Mouse (Mus musculus): ENCODE results near the gene Timm9. TPM values are rescaled to one million over a fixed set of nuclear protein-coding genes. Genes with fewer than 3 reads are reported as not detected.
"Not testable (repeated sequence)": the region's sequence is repeated elsewhere in the genome, so short reads cannot be mapped to it uniquely, and the experiment has no call there.

Timm9 gene
- polyA plus RNA-seq, 1 experiment from 2014 or later: 80.5 TPM

DNA sequence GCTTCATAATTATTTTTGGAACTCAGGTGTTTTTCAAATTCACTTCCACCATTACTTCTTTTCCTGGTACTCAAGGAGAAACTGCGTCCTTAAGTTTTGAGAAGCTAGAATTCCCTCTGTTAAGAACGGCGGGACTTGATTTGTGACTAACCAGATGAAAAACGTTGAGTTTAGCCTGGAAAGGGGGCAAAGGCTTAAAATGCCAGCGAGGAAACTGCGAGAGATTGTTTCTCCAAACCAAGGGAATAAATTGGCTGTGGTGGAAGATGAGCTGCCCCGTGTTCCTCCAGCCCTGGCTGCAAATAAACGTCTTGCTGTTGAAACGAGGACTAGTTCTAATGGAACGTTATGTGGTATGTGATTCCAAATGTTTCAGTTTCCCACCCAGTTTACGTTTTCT, 1.2 kb upstream of the Timm9 start:
- H3K9me3 ChIP-seq: no peaks in the 10 kb centered on the region
- WGBS: 12% methylated on average over 11 of the region's 11 CpGs
- H3K27ac ChIP-seq (replicated peaks): peak overlapping the region; percentile 92
- H3K36me3 ChIP-seq (replicated peaks): peaks cover 49% of the 10 kb centered on the region
- H3K27me3 ChIP-seq (replicated peaks; ENCODE audit: low read depth, poor library complexity, severe bottlenecking): no peaks in the 10 kb centered on the region
- peaks cover 28% of the 10 kb centered on the region for H3K4me1 ChIP-seq
- peak overlapping the region; percentile 81 for H3K4me3 ChIP-seq
- DNase-seq (ENCODE audit: low spot score): no peak

- peak; percentile 93 for DNase-seq (ENCODE audit: low spot score)
- H3K4me3 ChIP-seq: peak overlapping the region; percentile 81
- H3K9me3 ChIP-seq: no peaks in the 10 kb centered on the region
- under 1% methylated on average over 30 of the region's 30 CpGs for whole genome bisulfite sequencing
- peaks cover 49% of the 10 kb centered on the region for H3K36me3 ChIP-seq (replicated peaks)
- peaks cover 28% of the 10 kb centered on the region for H3K4me1 ChIP-seq
- no peaks in the 10 kb centered on the region for H3K27me3 ChIP-seq (replicated peaks; ENCODE audit: low read depth, poor library complexity, severe bottlenecking)
- peak overlapping the region; percentile 92 for H3K27ac ChIP-seq (replicated peaks)
Observed at GRCm38 (mm10) chr12:71136974-71137491, 549 bp upstream of the Timm9 start.

DNA sequence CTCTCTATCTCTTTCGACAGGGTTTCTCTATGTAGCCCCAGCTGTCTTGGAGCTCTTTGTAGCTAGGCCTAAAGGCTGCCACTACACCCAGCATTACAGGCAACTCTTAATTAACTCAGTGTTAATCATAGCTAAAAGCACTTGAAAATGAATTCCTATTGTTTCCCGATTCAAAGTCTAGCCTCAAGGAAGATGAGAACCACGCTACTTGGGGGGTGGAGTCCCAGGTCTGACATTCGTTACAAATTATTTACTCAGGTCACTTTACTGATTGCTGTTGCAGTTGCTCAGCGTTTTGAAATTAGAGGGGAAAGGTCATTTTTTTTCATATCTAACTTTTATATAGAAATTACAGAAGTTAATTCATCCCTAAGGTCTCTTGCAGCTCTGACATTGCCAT, 903 bp downstream of the Timm9 start:
- no peaks in the 10 kb centered on the region for H3K27me3 ChIP-seq (replicated peaks; ENCODE audit: low read depth, poor library complexity, severe bottlenecking)
- DNase-seq (ENCODE audit: low spot score): no peak
- no peaks in the 10 kb centered on the region for H3K9me3 ChIP-seq
- peaks cover 49% of the 10 kb centered on the region for H3K36me3 ChIP-seq (replicated peaks)
- H3K4me3 ChIP-seq: peak overlapping the region; percentile 81
- H3K27ac ChIP-seq (replicated peaks): no peak overlapping the region
- peaks cover 28% of the 10 kb centered on the region for H3K4me1 ChIP-seq
- whole genome bisulfite sequencing: 31% methylated on average over 5 of the region's 5 CpGs

DNA sequence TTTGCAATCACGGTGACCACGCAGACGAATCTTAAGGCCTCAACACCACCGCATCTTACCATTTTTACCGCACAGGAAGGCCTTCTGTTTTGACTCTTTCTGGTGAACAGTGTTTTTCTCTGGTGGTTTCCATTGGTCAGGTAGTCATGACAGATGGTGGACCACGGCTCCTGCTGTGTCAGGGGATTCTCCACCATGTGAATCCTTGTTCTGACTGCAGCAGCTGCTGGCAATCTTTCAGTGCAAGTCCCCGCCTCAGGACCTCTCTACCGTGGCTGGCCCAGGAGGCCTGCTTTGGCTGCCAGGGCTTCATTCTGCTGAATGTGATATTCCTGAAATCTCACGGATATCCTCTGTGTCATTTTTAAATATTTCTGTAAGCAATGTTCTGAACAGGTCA, 13.2 kb downstream of the Timm9 start:
- Histone ChIP-seq H3K9me3 (no peaks in the 10 kb centered on the region), H3K4me3 (no peak overlapping the region), H3K27me3 (replicated peaks; ENCODE audit: low read depth, poor library complexity, severe bottlenecking) (no peaks in the 10 kb centered on the region), H3K4me1 (no peaks in the 10 kb centered on the region), H3K27ac (replicated peaks) (no peak overlapping the region), H3K36me3 (replicated peaks) (peaks cover 59% of the 10 kb centered on the region)
- no peak for DNase-seq (ENCODE audit: low spot score)
- WGBS: 90% methylated on average over 9 of the region's 9 CpGs

GRCm38 (mm10) chr12:71122731-71123130, 13.8 kb downstream of the Timm9 start:
- H3K27me3 ChIP-seq (replicated peaks; ENCODE audit: low read depth, poor library complexity, severe bottlenecking): no peaks in the 10 kb centered on the region
- H3K36me3 ChIP-seq (replicated peaks): peaks cover 54% of the 10 kb centered on the region
- H3K4me3 ChIP-seq: no peak overlapping the region
- WGBS: 91% methylated on average over 10 of the region's 10 CpGs
- DNase-seq (ENCODE audit: low spot score): no peak
- no peaks in the 10 kb centered on the region for H3K9me3 ChIP-seq
- H3K27ac ChIP-seq (replicated peaks): no peak overlapping the region
- no peaks in the 10 kb centered on the region for H3K4me1 ChIP-seq

- Histone ChIP-seq H3K4me3 (no peak overlapping the region), H3K9me3 (no peaks in the 10 kb centered on the region), H3K27ac (replicated peaks) (no peak overlapping the region), H3K36me3 (replicated peaks) (no peaks in the 10 kb centered on the region; the same call in 1 of the 2 replicates), H3K27me3 (replicated peaks; ENCODE audit: low read depth, poor library complexity, severe bottlenecking) (peaks cover 4% of the 10 kb centered on the region; the same call in 1 of the 2 replicates), H3K4me1 (peaks cover 14% of the 10 kb centered on the region)
- no peak for DNase-seq (ENCODE audit: low spot score)
- whole genome bisulfite sequencing: 81% methylated on average over 5 of the region's 5 CpGs
Observed at GRCm38 (mm10) chr12:71116411-71116810, 20.1 kb downstream of the Timm9 start.

DNA sequence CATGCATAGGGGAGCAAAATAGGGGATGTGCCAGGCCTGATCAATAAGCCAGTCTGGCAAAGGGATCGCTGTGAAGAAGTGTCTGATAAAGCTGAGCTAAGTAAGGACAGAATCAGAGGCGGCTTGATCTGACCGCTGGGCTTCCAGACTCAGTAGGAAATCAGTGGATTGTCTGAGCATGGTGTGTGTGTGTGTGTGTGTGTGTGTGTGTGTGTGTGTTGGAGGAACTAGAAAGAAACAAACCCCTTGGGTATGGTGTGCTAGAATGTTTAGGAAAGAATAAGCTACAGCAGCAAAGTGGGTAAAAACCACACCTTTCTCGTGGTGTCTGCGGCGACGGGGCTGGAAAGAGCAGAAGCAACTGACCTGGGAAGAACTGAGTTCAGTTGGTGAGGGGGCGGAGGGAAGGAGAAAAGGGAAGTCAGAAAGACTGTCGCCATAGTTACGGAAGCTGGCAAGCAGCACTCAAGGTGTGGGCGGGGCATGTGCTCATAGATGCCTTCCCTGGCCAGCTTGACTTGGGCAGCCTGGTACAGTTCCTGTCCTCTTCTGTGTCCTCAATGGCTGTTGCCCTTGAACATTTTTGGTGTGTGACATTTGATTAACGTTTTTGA, 22.7 kb downstream of the Timm9 start:
- no peaks in the 10 kb centered on the region for H3K9me3 ChIP-seq
- peaks cover 17% of the 10 kb centered on the region for H3K4me1 ChIP-seq
- H3K4me3 ChIP-seq: no peak overlapping the region
- H3K36me3 ChIP-seq (replicated peaks): no peaks in the 10 kb centered on the region
- DNase-seq (ENCODE audit: low spot score): peak; percentile 52
- no peak overlapping the region for H3K27ac ChIP-seq (replicated peaks)
- H3K27me3 ChIP-seq (replicated peaks; ENCODE audit: low read depth, poor library complexity, severe bottlenecking): peaks cover 14% of the 10 kb centered on the region
- 30% methylated on average over 12 of the region's 12 CpGs for WGBS

DNA sequence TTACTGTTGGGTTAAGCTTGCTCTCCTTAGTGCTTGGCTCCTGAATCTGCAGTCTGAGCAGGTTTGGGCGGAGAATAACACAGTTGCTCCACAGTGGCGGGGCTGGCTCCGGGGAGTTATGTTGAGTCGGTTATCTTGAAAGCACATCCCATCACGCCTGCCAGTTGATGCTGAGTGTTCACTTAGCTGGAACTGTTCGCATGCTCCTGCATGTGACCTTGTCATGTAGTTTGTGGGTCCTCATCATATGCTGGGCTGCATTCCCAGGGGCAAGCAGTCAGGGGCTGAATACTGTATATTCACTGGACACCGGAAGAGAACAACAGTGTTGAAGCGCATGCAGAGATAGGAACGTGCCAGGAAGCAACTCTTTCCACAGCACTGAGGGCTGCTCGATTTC, 23.4 kb downstream of the Timm9 start:
- 89% methylated on average over 10 of the region's 10 CpGs for WGBS
- peaks cover 14% of the 10 kb centered on the region for H3K27me3 ChIP-seq (replicated peaks; ENCODE audit: low read depth, poor library complexity, severe bottlenecking)
- no peak overlapping the region for H3K4me3 ChIP-seq
- no peaks in the 10 kb centered on the region for H3K9me3 ChIP-seq
- peaks cover 17% of the 10 kb centered on the region for H3K4me1 ChIP-seq
- H3K36me3 ChIP-seq (replicated peaks): no peaks in the 10 kb centered on the region
- no peak for DNase-seq (ENCODE audit: low spot score)
- no peak overlapping the region for H3K27ac ChIP-seq (replicated peaks)

DNA sequence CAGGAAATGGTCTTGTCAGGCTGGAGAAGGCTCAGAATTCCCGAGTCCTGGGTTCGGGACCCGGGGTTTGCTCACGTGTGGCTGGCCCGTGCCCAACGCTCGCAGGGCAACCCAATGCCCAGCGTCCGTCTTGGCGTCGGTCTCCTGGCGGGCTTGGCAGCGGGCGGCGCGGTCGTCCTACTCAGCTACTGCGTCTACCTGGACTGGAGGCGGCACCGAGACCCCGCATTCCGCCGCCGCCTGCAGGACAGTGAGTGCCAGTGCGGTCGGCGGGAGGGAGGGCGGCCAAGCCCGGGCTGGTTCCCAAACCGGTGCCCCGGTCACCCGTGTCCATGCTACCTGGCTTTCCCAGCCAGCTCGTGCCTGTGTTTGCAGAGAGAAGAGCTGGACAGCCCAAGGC, 25.2 kb downstream of the Timm9 start, which contains the start of gene Tomm20l:
Tomm20l (plus strand) TSS at position 98 of the 400 bp plus-strand sequence.
- H3K27ac ChIP-seq (replicated peaks): peak within 1 kb of the TSS; percentile 30; the same call in 1 of the 2 replicates
- peaks cover 14% of the 10 kb centered on the region for H3K27me3 ChIP-seq (replicated peaks; ENCODE audit: low read depth, poor library complexity, severe bottlenecking)
- no peaks in the 10 kb centered on the region for H3K9me3 ChIP-seq
- peak; percentile 67 for DNase-seq (ENCODE audit: low spot score)
- H3K4me1 ChIP-seq: peaks cover 17% of the 10 kb centered on the region
- no peaks in the 10 kb centered on the region for H3K36me3 ChIP-seq (replicated peaks)
- peak within 1 kb of the TSS; percentile 52 for H3K4me3 ChIP-seq
- 10% methylated on average over 33 of the region's 33 CpGs for WGBS

GRCm38 (mm10) chr12:71107216-71107771, 29.2 kb downstream of the Timm9 start:
- WGBS: 83% methylated on average over 6 of the region's 6 CpGs
- no peaks in the 10 kb centered on the region for H3K9me3 ChIP-seq
- no peak overlapping the region for H3K4me3 ChIP-seq
- peaks cover 6% of the 10 kb centered on the region for H3K4me1 ChIP-seq
- no peak overlapping the region for H3K27ac ChIP-seq (replicated peaks)
- DNase-seq (ENCODE audit: low spot score): no peak
- H3K36me3 ChIP-seq (replicated peaks): no peaks in the 10 kb centered on the region
- peaks cover 14% of the 10 kb centered on the region for H3K27me3 ChIP-seq (replicated peaks; ENCODE audit: low read depth, poor library complexity, severe bottlenecking)

GRCm38 (mm10) chr12:71104275-71104674, 32.2 kb downstream of the Timm9 start:
- not testable (repeated sequence) for H3K4me3 ChIP-seq; DNase-seq (ENCODE audit: low spot score); H3K36me3 ChIP-seq (replicated peaks); H3K4me1 ChIP-seq; H3K27me3 ChIP-seq (replicated peaks; ENCODE audit: low read depth, poor library complexity, severe bottlenecking); H3K9me3 ChIP-seq; H3K27ac ChIP-seq (replicated peaks)
- WGBS: 86% methylated on average over 4 of the region's 4 CpGs

DNA sequence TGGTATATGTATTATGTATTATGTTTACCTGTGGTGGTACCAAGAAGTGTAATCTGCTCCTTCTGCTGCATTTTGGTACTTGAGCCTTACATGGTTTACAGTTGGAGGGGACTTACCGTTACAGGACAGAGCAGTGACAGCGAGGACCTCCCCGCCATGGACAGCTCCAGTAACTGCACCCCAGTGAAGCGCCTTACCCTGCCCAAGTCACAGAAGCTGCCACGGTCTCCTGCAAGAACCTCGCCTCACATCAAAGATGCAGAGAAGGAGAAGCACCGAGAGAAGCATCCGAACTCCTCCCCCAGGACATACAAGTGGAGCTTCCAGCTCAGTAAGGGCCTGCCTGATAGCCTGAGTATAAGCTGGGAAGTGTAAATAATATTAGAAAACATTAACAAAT, 50.2 kb downstream of the Timm9 start:
- WGBS: 90% methylated on average over 8 of the region's 8 CpGs

More for the DNA sequence above, 50.2 kb downstream of the Timm9 start:
- no peaks in the 10 kb centered on the region for H3K27me3 ChIP-seq (replicated peaks; ENCODE audit: low read depth, poor library complexity, severe bottlenecking)
- H3K36me3 ChIP-seq (replicated peaks): peaks cover 33% of the 10 kb centered on the region
- no peak overlapping the region for H3K4me3 ChIP-seq
- no peak for DNase-seq (ENCODE audit: low spot score)
- H3K9me3 ChIP-seq: no peaks in the 10 kb centered on the region
- no peaks in the 10 kb centered on the region for H3K4me1 ChIP-seq
- no peak overlapping the region for H3K27ac ChIP-seq (replicated peaks)

All from embryonic facial prominence, embryonic 10.5 days (tissue).